Mouse (Mus musculus): ENCODE measurements around the gene Ly6g5b.

DNA sequence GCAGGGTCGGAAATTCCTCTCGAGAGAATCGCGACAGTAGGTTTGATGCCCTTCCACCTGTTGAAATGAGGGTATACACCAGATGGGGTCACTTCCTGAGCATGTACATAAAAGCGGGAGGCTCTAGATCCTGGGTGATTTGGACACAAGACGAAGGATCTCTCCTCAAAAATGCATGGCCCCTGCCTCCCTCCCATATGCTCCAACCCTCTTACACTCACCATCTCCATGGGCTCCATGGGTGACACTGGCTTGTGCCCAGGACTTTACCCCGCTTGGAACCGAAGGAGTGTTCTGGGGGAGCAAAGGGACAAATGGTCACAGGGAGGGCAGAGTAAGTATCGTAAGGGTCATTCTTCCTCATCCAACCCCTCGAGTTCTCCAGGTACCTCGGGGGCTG is 46.2 kb upstream of the Ly6g5b start:
- no peak for TF ChIP-seq EP300 (IDR thresholded peaks at IDR 0.05; ENCODE audit: low read depth)
- TF ChIP-seq CTCF (IDR thresholded peaks at IDR 0.05; ENCODE audit: low read depth) = no peak

All from heart, postnatal 0 days (tissue).